ENCODE assay signal across 9 mouse cellular contexts in genomic region chr5:73701063-73701890, GRCm38 (mm10). TPM values are rescaled to one million over a fixed set of nuclear protein-coding genes. Genes with fewer than 3 reads are reported as not detected.
DNase-seq lines count a peak whose midpoint lies in the region; ATAC-seq and TF ChIP-seq lines count a peak whose summit lies in the region.
"Had no signal": no experiment of that assay in that cellular context is flagged by ENCODE, and none has a peak within 500 bp of the region (broad histone marks: within the 10 kb centered on the region; RNA-seq: fewer than 3 reads in every experiment).

No protein-coding gene starts in this region.

- H3K27me3 ChIP-seq in heart, embryonic 10.5 days (ENCODE audit: insufficient read depth, poor library complexity, severe bottlenecking): peaks cover 11% of the 10 kb centered on the region; the same call in 1 of the 2 replicates
- peaks cover 16% of the 10 kb centered on the region; the same call in 1 of the 2 replicates for H3K27me3 ChIP-seq in heart, embryonic 13.5 days (replicated peaks)
- no peaks in the 10 kb centered on the region for H3K27me3 ChIP-seq in lung, embryonic 14.5 days (ENCODE audit: insufficient read depth, low read length)

- no peaks in the 10 kb centered on the region for H3K36me3 ChIP-seq in heart, embryonic 10.5 days
- H3K36me3 ChIP-seq in heart, embryonic 13.5 days: no peaks in the 10 kb centered on the region
- H3K36me3 ChIP-seq in lung, embryonic 14.5 days (ENCODE audit: insufficient read depth): no peaks in the 10 kb centered on the region

- H3K4me2 ChIP-seq in heart, embryonic 13.5 days: no peak overlapping the region
- H3K4me2 ChIP-seq in lung, embryonic 14.5 days: 0 out of 2 replicates have a peak overlapping the region, but pooled peaks have one; percentile 0

- intact Hi-C loops in left cerebral cortex, postnatal 10 days (cut with DNase I): no loop called here

- no peak overlapping the region for H3K27ac ChIP-seq in heart, embryonic 10.5 days
- peak overlapping the region; percentile 59 for H3K27ac ChIP-seq in heart, embryonic 13.5 days (replicated peaks)
- H3K27ac ChIP-seq in lung, embryonic 14.5 days (ENCODE audit: low read depth): peak overlapping the region; percentile 67; the same call in 1 of the 2 replicates

- H3K4me1 ChIP-seq in heart, embryonic 10.5 days: peaks cover 17% of the 10 kb centered on the region
- H3K4me1 ChIP-seq in heart, embryonic 13.5 days: peaks cover 16% of the 10 kb centered on the region
- peaks cover 7% of the 10 kb centered on the region; the same call in 1 of the 2 replicates for H3K4me1 ChIP-seq in lung, embryonic 14.5 days (ENCODE audit: insufficient read depth)

- H3K4me3 ChIP-seq in heart, embryonic 10.5 days: no peak overlapping the region
- H3K4me3 ChIP-seq in heart, embryonic 13.5 days: no peak overlapping the region
- H3K4me3 ChIP-seq in lung, embryonic 14.5 days (ENCODE audit: low read depth, low read length): no peak overlapping the region

- 63% methylated on average over 17 of the region's 17 CpGs for WGBS in heart, embryonic 10.5 days
- 48% methylated on average over 17 of the region's 17 CpGs for WGBS in heart, embryonic 13.5 days
- WGBS in lung, embryonic 14.5 days: 25% methylated on average over 17 of the region's 17 CpGs

- ATAC-seq in heart, embryonic 13.5 days (ENCODE audit: extremely low read depth, insufficient number of reproducible peaks, low FRiP score, low TSS enrichment): no peak
- ATAC-seq in lung, embryonic 14.5 days (ENCODE audit: insufficient read depth): peak; percentile 56

- no peak overlapping the region for H3K9ac ChIP-seq in heart, embryonic 13.5 days
- H3K9ac ChIP-seq in lung, embryonic 14.5 days: no peak overlapping the region

- no peaks in the 10 kb centered on the region for H3K9me3 ChIP-seq in heart, embryonic 10.5 days
- no peaks in the 10 kb centered on the region for H3K9me3 ChIP-seq in heart, embryonic 13.5 days
- no peaks in the 10 kb centered on the region for H3K9me3 ChIP-seq in lung, embryonic 14.5 days (ENCODE audit: low read depth, low read length)

- TF ChIP-seq CTCF in lung, embryonic 14.5 days (IDR thresholded peaks at IDR 0.05; ENCODE audit: low read depth): no peak

- peak; percentile 39 to 52 for DNase-seq in heart, adult 18-20 months
- no peak for DNase-seq in heart, embryonic 10.5 days (ENCODE audit: low spot score)
- DNase-seq in adrenal gland, postnatal 36 days: peak; percentile 35 to 38
- peak; percentile 48 for DNase-seq in lung, embryonic 14.5 days
- DNase-seq in left cerebral cortex, postnatal 10 days (ENCODE audit: extremely low spot score in 1 of 2, low spot score in 2 of 2): no peak
- no peak for DNase-seq in right cerebral cortex, postnatal 36 days (ENCODE audit: low spot score in 2 of 2)
- DNase-seq in B cell, adult 2 months: no peak
- DNase-seq: right cerebral cortex, postnatal 4 days had no signal

RNA-seq across cellular contexts. Expression of gene Spata18, which starts 50.1 kb away (rescaled TPM):
- total RNA-seq in heart, adult 18-20 months (2021): 1 to 10 TPM in 1 of 2 experiments, not detected in 1; 1.3 TPM
- not detected in 2 replicates for polyA plus RNA-seq in heart, embryonic 10.5 days (2016; fragmentation: Nextera tagmentation; extraction: Ambion mirVana)
- total RNA-seq in adrenal gland, postnatal 36 days (2021): under 1 TPM in 1 of 2 experiments, not detected in 1; 0.16 TPM
- 0.16 and 0.17 TPM in 2 replicates for polyA plus RNA-seq in heart, embryonic 13.5 days (2015; fragmentation: Nextera tagmentation; extraction: Ambion mirVana)
- 0.69 and 0.86 TPM in 2 replicates for polyA plus RNA-seq in lung, embryonic 14.5 days (2014; fragmentation: Nextera tagmentation; extraction: Ambion mirVana)
- under 1 TPM in 1 of 2 experiments, not detected in 1; 0.34 TPM for total RNA-seq in left cerebral cortex, postnatal 10 days (2021)

RNA-seq across cellular contexts. Expression of gene Sgcb, which starts 53.7 kb away (rescaled TPM):
- 100 to 1,000 TPM; 105 to 115 TPM for total RNA-seq in heart, adult 18-20 months (2021)
- 22.8 and 26.0 TPM in 2 replicates for polyA plus RNA-seq in heart, embryonic 10.5 days (2016; fragmentation: Nextera tagmentation; extraction: Ambion mirVana)
- total RNA-seq in adrenal gland, postnatal 36 days (2021): 10 to 100 TPM; 23.2 to 25.7 TPM
- polyA plus RNA-seq in heart, embryonic 13.5 days (2015; fragmentation: Nextera tagmentation; extraction: Ambion mirVana): 27.3 and 28.5 TPM in 2 replicates
- polyA plus RNA-seq in lung, embryonic 14.5 days (2014; fragmentation: Nextera tagmentation; extraction: Ambion mirVana): 25.8 and 27.7 TPM in 2 replicates
- total RNA-seq in left cerebral cortex, postnatal 10 days (2021): 10 to 100 TPM; 61.7 to 65.8 TPM

Comparison
In these comparisons a context has a peak if more than half of its experiments do, and no peak if none do; other contexts are left out.
1. DNase-seq: peak in heart, adult 18-20 months (2 of 2), adrenal gland, postnatal 36 days (2 of 2) and lung, embryonic 14.5 days (single experiment); none in heart, embryonic 10.5 days (single experiment), left cerebral cortex, postnatal 10 days (0 of 2), right cerebral cortex, postnatal 36 days (0 of 2) and B cell, adult 2 months (0 of 2).